Mouse (Mus musculus) MEL (cell line): ENCODE measurements around the gene Tmem30c. TPM values are rescaled to one million over a fixed set of nuclear protein-coding genes. Genes with fewer than 3 reads are reported as not detected.

Source experiments
- DNase-seq: peaks from one replicate; pipeline ENCODE4 v3.0.0; 2011; ENCODE audit warnings: low read depth, low spot score
- H3K27ac ChIP-seq: 2 replicates; pipeline ENCODE4 v1.5.1; 2012; ENCODE audit warnings: low read depth, mild to moderate bottlenecking, control low read depth, low read length, moderate library complexity; ENCODE audit not compliant: control insufficient read depth
- H3K27me3 ChIP-seq, 2 experiments: fragments of 150-350 bp in 1 of 2; sonication (generic) in 1 of 2; 2 replicates each; pipeline ENCODE4 v1.6.1; 2012; ENCODE audit warnings: low read length in 2 of 2, mild to moderate bottlenecking in 2 of 2, improper control_type of control experiment in 1 of 2, moderate library complexity in 1 of 2; ENCODE audit not compliant: insufficient read depth in 2 of 2, control insufficient read depth in 1 of 2
- H3K36me3 ChIP-seq, 2 experiments: 2 replicates each; pipeline ENCODE4 v1.6.1; 2012 to 2014; ENCODE audit warnings: low read length in 2 of 2, improper control_type of control experiment in 1 of 2, inconsistent platforms in 1 of 2, mild to moderate bottlenecking in 1 of 2; ENCODE audit not compliant: insufficient read depth in 2 of 2, control insufficient read depth in 1 of 2
- H3K4me1 ChIP-seq, 2 experiments: fragments of 150-350 bp in 1 of 2; sonication (generic) in 1 of 2; 2 replicates each; pipeline ENCODE4 v1.6.1; 2012; ENCODE audit warnings: low read length in 2 of 2, improper control_type of control experiment in 1 of 2, mild to moderate bottlenecking in 1 of 2; ENCODE audit not compliant: insufficient read depth in 2 of 2, control insufficient read depth in 1 of 2
- H3K4me3 ChIP-seq, 2 experiments: fragments of 150-350 bp in 1 of 2; sonication (generic) in 1 of 2; 2 replicates each; pipeline ENCODE4 v1.5.1; 2012; ENCODE audit warnings: low read depth in 2 of 2, low read length in 2 of 2, mild to moderate bottlenecking in 2 of 2, moderate library complexity in 2 of 2, control low read depth in 1 of 2, improper control_type of control experiment in 1 of 2; ENCODE audit not compliant: control insufficient read depth in 1 of 2, insufficient read depth in 1 of 2
- H3K79me2 ChIP-seq: 2 replicates; pipeline ENCODE4 v1.6.1; 2012; ENCODE audit warnings: mild to moderate bottlenecking, low read length, moderate library complexity; ENCODE audit not compliant: control insufficient read depth, poor library complexity, insufficient read depth
- H3K9ac ChIP-seq: 2 replicates; pipeline ENCODE4 v1.6.1; 2012; ENCODE audit warnings: low read depth, mild to moderate bottlenecking, control low read depth, low read length, moderate library complexity; ENCODE audit not compliant: control insufficient read depth, poor library complexity, severe bottlenecking
- H3K9me3 ChIP-seq: fragments of 150-350 bp; sonication (generic); replicated peaks from 2 replicates; pipeline ENCODE4 v1.6.1; 2012; ENCODE audit warnings: mild to moderate bottlenecking, low read length, improper control_type of control experiment, moderate library complexity; ENCODE audit not compliant: insufficient read depth
- CHD1 ChIP-seq: IDR thresholded peaks from 2 replicates; pipeline ENCODE4 v1.6.1; 2012; ENCODE audit warnings: low read depth, mild to moderate bottlenecking, inconsistent platforms, low read length, improper control_type of control experiment
- CTCF ChIP-seq, 3 experiments: IDR thresholded peaks in 2 of 3; conservative IDR thresholded peaks in 1 of 3; 2 replicates each; pipeline ENCODE4 v1.5.1; 2011 to 2012; ENCODE audit warnings: low read length in 3 of 3, low read depth in 2 of 3, mild to moderate bottlenecking in 2 of 3, improper control_type of control experiment in 1 of 3, inconsistent platforms in 1 of 3, mixed read lengths in 1 of 3, moderate library complexity in 1 of 3; ENCODE audit not compliant: control insufficient read depth in 1 of 3, insufficient read depth in 1 of 3, poor library complexity in 1 of 3, severe bottlenecking in 1 of 3
- E2F4 ChIP-seq: IDR thresholded peaks from 2 replicates; pipeline ENCODE4 v1.6.1; 2011; ENCODE audit warnings: low read depth, low read length, improper control_type of control experiment, borderline replicate concordance
- EP300 ChIP-seq, 2 experiments: IDR thresholded peaks; 2 replicates each; pipeline ENCODE4 v1.6.1; 2011; ENCODE audit warnings: improper control_type of control experiment in 2 of 2, low read length in 2 of 2, low read depth in 1 of 2, mild to moderate bottlenecking in 1 of 2
- KAT2A ChIP-seq: conservative IDR thresholded peaks from 2 replicates; pipeline ENCODE4 v1.6.1; 2012; ENCODE audit warnings: low read depth, low read length, improper control_type of control experiment, inconsistent platforms
- MAFK ChIP-seq: IDR thresholded peaks from 2 replicates; pipeline ENCODE4 v1.6.1; 2011; ENCODE audit warnings: low read depth, mild to moderate bottlenecking, low read length, improper control_type of control experiment, borderline replicate concordance
- MYB ChIP-seq: IDR thresholded peaks from 2 replicates; pipeline ENCODE4 v1.6.1; 2011; ENCODE audit warnings: mild to moderate bottlenecking, low read depth, low read length, improper control_type of control experiment
- NRF1 ChIP-seq: IDR thresholded peaks from 2 replicates; pipeline ENCODE4 v1.6.1; 2014; ENCODE audit warnings: low read depth, mild to moderate bottlenecking, inconsistent platforms, low read length, improper control_type of control experiment, moderate library complexity; ENCODE audit not compliant: poor library complexity, insufficient read depth, severe bottlenecking
- POLR2A ChIP-seq, 2 experiments: IDR thresholded peaks; 2 replicates each; pipeline ENCODE4 v1.6.1; 2011 to 2012; ENCODE audit warnings: low read length in 2 of 2, mild to moderate bottlenecking in 2 of 2, control low read depth in 1 of 2, improper control_type of control experiment in 1 of 2, low read depth in 1 of 2, moderate library complexity in 1 of 2; ENCODE audit not compliant: control insufficient read depth in 1 of 2, insufficient read depth in 1 of 2, poor library complexity in 1 of 2
- POLR2AphosphoS5 ChIP-seq: IDR thresholded peaks from 2 replicates; pipeline ENCODE4 v1.6.1; 2012; ENCODE audit warnings: low read depth, borderline replicate concordance, mild to moderate bottlenecking, inconsistent platforms, low read length, moderate library complexity, mixed read lengths
- RAD21 ChIP-seq: IDR thresholded peaks from 2 replicates; pipeline ENCODE4 v1.6.1; 2011; ENCODE audit warnings: mild to moderate bottlenecking, low read depth, low read length, improper control_type of control experiment
- RCOR1 ChIP-seq: IDR thresholded peaks from 2 replicates; pipeline ENCODE4 v1.6.1; 2012; ENCODE audit warnings: low read depth, mild to moderate bottlenecking, inconsistent platforms, low read length, improper control_type of control experiment
- SIN3A ChIP-seq: IDR thresholded peaks from 2 replicates; pipeline ENCODE4 v1.6.1; 2012; ENCODE audit warnings: low read length, improper control_type of control experiment, inconsistent platforms
- TBP ChIP-seq: IDR thresholded peaks from 2 replicates; pipeline ENCODE4 v1.8.0; 2011; ENCODE audit warnings: low read depth, low read length, improper control_type of control experiment
- USF1 ChIP-seq: IDR thresholded peaks from 2 replicates; pipeline ENCODE4 v1.6.1; 2014; ENCODE audit warnings: low read depth, mild to moderate bottlenecking, inconsistent platforms, low read length, improper control_type of control experiment, moderate library complexity
- ZMIZ1 ChIP-seq: IDR thresholded peaks from 2 replicates; pipeline ENCODE4 v1.6.1; 2012; ENCODE audit warnings: low read depth, mild to moderate bottlenecking, inconsistent platforms, low read length, improper control_type of control experiment, moderate library complexity
- ZNF384 ChIP-seq: IDR thresholded peaks from 2 replicates; pipeline ENCODE4 v1.6.1; 2012; ENCODE audit warnings: low read depth, mild to moderate bottlenecking, inconsistent platforms, low read length, improper control_type of control experiment
- polyA plus RNA-seq, 2 experiments: library from polyadenylated mRNA; stranded (reverse) in 1 of 2; unstranded in 1 of 2; fragments of >175 nt in 1 of 2; fragments of >200 nt in 1 of 2; gene quantifications; 2 replicates each; pipeline versions ENCODE4 v1.2.1 to v1.2.4; 2012; ENCODE audit warnings: low replicate concordance in 2 of 2, low read depth in 1 of 2; ENCODE audit not compliant: insufficient read length in 2 of 2, insufficient read depth in 1 of 2, missing spikeins in 1 of 2
- total RNA-seq: library from RNA; depleted of rRNA; stranded (reverse); fragments of 300-350 nt; gene quantifications from 2 replicates; pipeline ENCODE4 v1.2.3, GENCODE M21; 2012

Tmem30c gene
- total and polyA plus RNA-seq, 3 experiments = 0.04 to 0.38 TPM; not detected in 1

DNA sequence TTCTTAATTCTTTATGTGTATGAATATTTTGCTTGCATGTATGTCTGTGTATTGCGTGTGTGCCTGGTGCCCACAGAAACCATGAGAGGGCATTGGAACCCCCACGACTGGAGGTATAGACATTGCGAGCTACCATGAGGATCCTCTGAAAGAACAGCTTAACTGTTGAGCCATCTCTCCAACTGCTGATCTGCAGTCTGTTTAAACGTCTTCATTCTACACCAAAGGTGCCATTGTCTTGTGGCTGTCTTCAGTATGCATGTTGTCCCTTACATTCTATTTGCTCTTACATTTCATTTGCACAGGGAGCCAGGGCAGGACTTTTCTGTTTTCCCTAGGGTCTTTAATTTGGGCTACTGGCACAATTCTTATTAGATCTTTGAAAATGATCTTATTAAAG lies 41.7 kb downstream of the Tmem30c start:
- H3K9ac ChIP-seq = no peak overlapping the region
- no peak for DNase-seq
- no peak overlapping the region for H3K27ac ChIP-seq
- H3K4me3 ChIP-seq = no peak overlapping the region
- TF ChIP-seq USF1 (no peak), NRF1 (no peak), ZMIZ1 (no peak), E2F4 (no peak), RAD21 (no peak), EP300 (IDR thresholded peaks at IDR 0.05; ENCODE audit: low read depth in 1 of 2, low read length in 2 of 2) (no peak), MAFK (no peak), SIN3A (no peak), POLR2A (IDR thresholded peaks at IDR 0.05; ENCODE audit: control insufficient read depth in 1 of 2, insufficient read depth in 1 of 2, low read depth in 1 of 2, low read length in 2 of 2, poor library complexity in 1 of 2) (no peak), RCOR1 (no peak), KAT2A (no peak), POLR2AphosphoS5 (no peak), TBP (no peak), ZNF384 (no peak), CTCF (IDR thresholded peaks at IDR 0.05 in 2 of 3, conservative IDR thresholded peaks at IDR 0.05 in 1 of 3; ENCODE audit: control insufficient read depth in 1 of 3, insufficient read depth in 1 of 3, low read depth in 2 of 3, low read length in 3 of 3, poor library complexity in 1 of 3, severe bottlenecking in 1 of 3) (no peak), MYB (no peak)
- H3K9me3 ChIP-seq = no peaks in the 10 kb centered on the region
- H3K79me2 ChIP-seq = no peaks in the 10 kb centered on the region
- H3K36me3 ChIP-seq = peaks cover 0 to 4% of the 10 kb centered on the region in 2 experiments; a peak in 2 of 4 replicates
- no peaks in the 10 kb centered on the region for H3K27me3 ChIP-seq
- H3K4me1 ChIP-seq = peaks cover 4 to 13% of the 10 kb centered on the region in 2 experiments

DNA sequence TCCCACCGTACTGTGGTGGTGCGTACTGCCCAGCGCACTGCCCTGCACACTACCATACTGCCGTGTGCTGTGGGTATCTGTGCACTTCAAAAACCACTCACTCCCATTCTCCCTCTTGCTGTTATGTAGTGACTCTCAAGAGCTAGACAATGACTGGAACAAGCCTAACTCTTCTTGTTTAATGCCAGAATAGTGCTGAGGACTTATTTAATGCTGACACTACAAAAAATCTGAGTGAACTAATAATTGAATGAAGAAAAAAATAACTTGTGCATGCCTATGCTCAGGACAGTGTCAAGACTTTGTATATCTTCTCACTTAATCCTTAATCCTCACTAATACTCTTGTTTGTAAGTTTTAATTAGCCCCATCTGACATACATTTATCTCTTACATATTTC lies 45.2 kb downstream of the Tmem30c start:
- H3K36me3 ChIP-seq = peaks cover 0 to 4% of the 10 kb centered on the region in 2 experiments; a peak in 2 of 4 replicates
- H3K4me3 ChIP-seq = no peak overlapping the region
- no peak for TF ChIP-seq CHD1
- TF ChIP-seq MAFK = peak; percentile 86
- TF ChIP-seq, all 39 proteins: peak for 1
- DNase-seq = peak; percentile 8
- Histone ChIP-seq H3K9ac (no peak overlapping the region), H3K9me3 (no peaks in the 10 kb centered on the region), H3K27ac (no peak overlapping the region), H3K4me1 (peaks cover 4 to 13% of the 10 kb centered on the region in 2 experiments), H3K27me3 (no peaks in the 10 kb centered on the region), H3K79me2 (no peaks in the 10 kb centered on the region)
